Mouse (Mus musculus) midbrain, embryonic 11.5 days (tissue): ENCODE results near the gene Med17. TPM values are rescaled to one million over a fixed set of nuclear protein-coding genes. Genes with fewer than 3 reads are reported as not detected.

Source experiments
- ATAC-seq: fragments of 200-750 bp; cut with Nextera tagmentation; 2 replicates; pipeline ENCODE4 v1.8.0; 2017; ENCODE audit warnings: moderate TSS enrichment, moderate library complexity; ENCODE audit not compliant: low FRiP score
- DNase-seq: peaks from one replicate; pipeline ENCODE4 v3.0.0; 2015; ENCODE audit warnings: low spot score; ENCODE audit errors: missing footprints
- H3K27ac ChIP-seq: fragments of 300-500 bp; sonication (generic); 2 replicates; pipeline ENCODE4 v1.5.1; 2014; ENCODE audit warnings: low read depth, low read length
- H3K27me3 ChIP-seq: fragments of 300-500 bp; sonication (generic); 2 replicates; pipeline ENCODE4 v1.6.1; 2014; ENCODE audit warnings: mild to moderate bottlenecking, low read length, moderate library complexity, mixed read lengths; ENCODE audit not compliant: control insufficient read depth, insufficient read depth
- H3K36me3 ChIP-seq: fragments of 300-500 bp; sonication (generic); 2 replicates; pipeline ENCODE4 v1.6.1; 2014; ENCODE audit warnings: mild to moderate bottlenecking, low read length, moderate library complexity, mixed read lengths; ENCODE audit not compliant: control insufficient read depth, insufficient read depth
- H3K4me1 ChIP-seq: fragments of 300-500 bp; sonication (generic); 2 replicates; pipeline ENCODE4 v1.6.1; 2014; ENCODE audit warnings: low read length; ENCODE audit not compliant: control insufficient read depth, insufficient read depth
- H3K4me2 ChIP-seq: fragments of 300-500 bp; sonication (generic); 2 replicates; pipeline ENCODE4 v1.6.1; 2014; ENCODE audit warnings: mild to moderate bottlenecking, moderate library complexity
- H3K4me3 ChIP-seq: fragments of 300-500 bp; sonication (generic); 2 replicates; pipeline ENCODE4 v1.5.1; 2014; ENCODE audit warnings: low read depth, low read length
- H3K9ac ChIP-seq: fragments of 300-500 bp; sonication (generic); 2 replicates; pipeline ENCODE4 v1.6.1; 2014; ENCODE audit warnings: low read length
- H3K9me3 ChIP-seq: fragments of 300-500 bp; sonication (generic); 2 replicates; pipeline ENCODE4 v1.6.1; 2016; ENCODE audit warnings: low read length; ENCODE audit not compliant: control insufficient read depth
- WGBS: fragments of 180-500 bp; shearing (Covaris S2); extraction: QIAGEN DNeasy Blood & Tissue Kit; methylation state at CpG from one replicate; pipeline ENCODE4 v1.1.7; 2014; 5-methylcytosine and 5-hydroxymethylcytosine counted together
- microRNA-seq: library from miRNA; unstranded; fragments of <30 nt; microRNA quantifications from one replicate; pipeline ENCODE4, GENCODE M21; 2017
- polyA plus RNA-seq: library from polyadenylated mRNA; unstranded; fragments of >200 nt; fragmentation: Nextera tagmentation; extraction: Ambion mirVana; gene quantifications from 2 replicates; pipeline ENCODE4 v1.2.1, GENCODE M21; 2014

Gene Med17
- polyA plus RNA-seq, 1 experiment from 2014 or later: 48.9 TPM

- ATAC-seq (no peak), DNase-seq (no peak)
- no peaks in the 10 kb centered on the region for H3K36me3 ChIP-seq
- no peaks in the 10 kb centered on the region for H3K4me1 ChIP-seq
- H3K27ac ChIP-seq: no peak overlapping the region
- H3K9ac ChIP-seq: no peak overlapping the region
- H3K4me2 ChIP-seq: no peak overlapping the region
- H3K9me3 ChIP-seq: no peaks in the 10 kb centered on the region; the same call in 1 of the 2 replicates
- WGBS: 85% methylated on average over 1 of the region's 1 CpGs
- H3K4me3 ChIP-seq: no peak overlapping the region
- H3K27me3 ChIP-seq: no peaks in the 10 kb centered on the region
Observed at GRCm38 (mm10) chr9:15233604-15234003, 46.1 kb downstream of the Med17 start.

GRCm38 (mm10) chr9:15232445-15232844 lies 47.3 kb downstream of the Med17 start:
- Histone ChIP-seq H3K9ac (no peak overlapping the region), H3K4me1 (no peaks in the 10 kb centered on the region), H3K36me3 (no peaks in the 10 kb centered on the region), H3K4me2 (no peak overlapping the region), H3K27me3 (no peaks in the 10 kb centered on the region), H3K4me3 (no peak overlapping the region), H3K27ac (no peak overlapping the region), H3K9me3 (no peaks in the 10 kb centered on the region; the same call in 1 of the 2 replicates)
- WGBS: 89% methylated on average over 3 of the region's 3 CpGs
- ATAC-seq (no peak), DNase-seq (no peak)

GRCm38 (mm10) chr9:15224912-15225311 lies 54.8 kb downstream of the Med17 start:
- WGBS: 42% methylated on average over 2 of the region's 2 CpGs
- H3K9ac ChIP-seq: no peak overlapping the region
- H3K27ac ChIP-seq: no peak overlapping the region
- H3K4me2 ChIP-seq: no peak overlapping the region
- DNase-seq (no peak), ATAC-seq (no peak)
- H3K36me3 ChIP-seq: no peaks in the 10 kb centered on the region
- no peaks in the 10 kb centered on the region for H3K27me3 ChIP-seq
- H3K4me3 ChIP-seq: no peak overlapping the region
- no peaks in the 10 kb centered on the region for H3K9me3 ChIP-seq
- H3K4me1 ChIP-seq: no peaks in the 10 kb centered on the region

- H3K4me3 ChIP-seq: no peak overlapping the region
- H3K27me3 ChIP-seq: no peaks in the 10 kb centered on the region
- DNase-seq: no peak
- WGBS: 92% methylated on average over 1 of the region's 1 CpGs
- no peaks in the 10 kb centered on the region for H3K4me1 ChIP-seq
- no peaks in the 10 kb centered on the region for H3K9me3 ChIP-seq
- no peak for ATAC-seq
- H3K9ac ChIP-seq: no peak overlapping the region
- no peak overlapping the region for H3K27ac ChIP-seq
- H3K36me3 ChIP-seq: no peaks in the 10 kb centered on the region
- no peak overlapping the region for H3K4me2 ChIP-seq
Observed at GRCm38 (mm10) chr9:15213695-15214094, 66.0 kb downstream of the Med17 start.

GRCm38 (mm10) chr9:15211876-15212275 lies 67.9 kb downstream of the Med17 start:
- H3K9ac ChIP-seq: no peak overlapping the region
- no peak for ATAC-seq
- H3K27ac ChIP-seq: no peak overlapping the region
- no peak overlapping the region for H3K4me2 ChIP-seq
- no peak for DNase-seq
- no peaks in the 10 kb centered on the region for H3K4me1 ChIP-seq
- no peaks in the 10 kb centered on the region for H3K9me3 ChIP-seq
- no peaks in the 10 kb centered on the region for H3K27me3 ChIP-seq
- WGBS: 82% methylated on average over 3 of the region's 3 CpGs
- H3K4me3 ChIP-seq: no peak overlapping the region
- no peaks in the 10 kb centered on the region for H3K36me3 ChIP-seq

Small RNAs within 50 kb of the gene (microRNA-seq; reads per million reads assigned to microRNA genes)
- gene Gm49349 (not detected), gene mmu-mir-7650 (not detected)

Other genes with a start within 250 kb of the Med17 start
- 119 and 129 TPM in 2 replicates for gene Panx1, start 234.5 kb downstream of the Med17 start, polyA plus RNA-seq
- gene Hephl1, start 167.8 kb downstream of the Med17 start, polyA plus RNA-seq: not detected in 2 replicates
- 1.9 and 2.0 TPM in 2 replicates for gene Vstm5, start 40.9 kb downstream of the Med17 start, polyA plus RNA-seq
- gene Taf1d, start 26.3 kb upstream of the Med17 start, polyA plus RNA-seq: 67.9 and 68.3 TPM in 2 replicates
- gene 4931406C07Rik, start 26.5 kb upstream of the Med17 start, polyA plus RNA-seq: 5.3 and 5.4 TPM in 2 replicates
- gene Cep295, start 77.9 kb upstream of the Med17 start, polyA plus RNA-seq: 21.6 and 23.0 TPM in 2 replicates
- gene Smco4, start 213.5 kb upstream of the Med17 start, polyA plus RNA-seq: 3.0 and 3.7 TPM in 2 replicates